Mouse (Mus musculus) spleen, adult 2 months (tissue): ENCODE measurements at regions not wholly inside any gene's neighbourhood (a gene's known extent, or its start where the extent isn't known, plus 50 kb on each side); places are given as distances from the start of the nearest gene placed in this dataset.

Experiments
- CTCF ChIP-seq: fragments of 200-500 bp; IDR thresholded peaks from 2 replicates; pipeline ENCODE4 v1.5.1; 2011; ENCODE audit warnings: mild to moderate bottlenecking, inconsistent platforms; ENCODE audit not compliant: insufficient read depth, insufficient read length, insufficient replicate concordance; ENCODE audit errors: extremely low read depth
- POLR2A ChIP-seq: fragments of 200-500 bp; IDR thresholded peaks from 2 replicates; pipeline ENCODE4 v1.6.1; 2011; ENCODE audit warnings: low read depth, low read length, inconsistent platforms

GRCm38 (mm10) chr14:24957392-24957791 is 470.5 kb downstream of the Rps24 start:
- TF ChIP-seq POLR2A, result no peak
- TF ChIP-seq CTCF, result no peak
